Mouse (Mus musculus): ENCODE measurements around the gene Hivep1. TPM values are rescaled to one million over a fixed set of nuclear protein-coding genes. Genes with fewer than 3 reads are reported as not detected.

Hivep1 gene
- total RNA-seq, 2 experiments from 2014 or later: 23.8 to 25.9 TPM

- DNase-seq: no peak
Observed at GRCm38 (mm10) chr13:42112071-42112470, 60.2 kb downstream of the Hivep1 start.

DNA sequence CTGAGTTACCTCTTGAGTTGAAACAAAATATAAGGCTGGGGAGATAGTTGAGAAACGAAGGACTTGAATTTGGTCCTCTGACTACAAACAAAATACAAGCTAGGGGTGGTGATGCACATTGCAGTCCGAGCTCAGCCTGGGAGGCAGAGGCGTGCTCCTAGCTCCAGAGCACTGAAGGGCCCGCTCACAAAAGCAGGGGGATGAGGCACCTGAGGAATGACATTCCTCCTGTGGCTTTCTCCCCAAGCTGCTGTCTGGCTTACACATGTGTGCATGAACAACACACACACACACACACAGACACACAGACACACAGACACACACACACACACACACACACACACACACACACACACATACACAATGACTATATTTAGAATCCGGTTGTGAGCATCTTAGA, 60.9 kb downstream of the Hivep1 start:
- DNase-seq: no peak

DNA sequence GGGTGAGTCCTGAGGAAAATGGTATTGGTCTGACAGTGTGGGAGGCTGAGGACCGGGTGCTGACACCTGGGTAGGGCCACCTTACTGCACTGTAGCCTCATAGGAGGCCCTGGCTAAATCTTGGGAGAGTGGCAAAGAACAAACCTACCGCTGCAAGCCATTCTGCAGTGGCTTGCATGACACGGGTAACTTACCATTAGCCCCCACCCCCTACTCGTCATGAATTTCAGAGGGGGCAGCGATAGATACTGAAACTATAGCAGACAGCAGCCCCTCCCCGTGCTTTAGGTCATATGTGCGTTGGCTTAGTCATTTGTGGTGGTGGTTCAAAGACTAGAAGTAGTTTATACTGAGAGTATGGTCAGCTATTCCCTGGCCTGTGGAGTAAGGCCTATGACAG, 61.8 kb downstream of the Hivep1 start:
- DNase-seq: no peak

- DNase-seq: peak in 1 of 2 experiments; percentile 16
Observed at GRCm38 (mm10) chr13:42116301-42116700, 64.5 kb downstream of the Hivep1 start.

GRCm38 (mm10) chr13:42119062-42119461, 67.2 kb downstream of the Hivep1 start:
- no peak for DNase-seq

- no peak for DNase-seq
Observed at GRCm38 (mm10) chr13:42121106-42121776, 69.4 kb downstream of the Hivep1 start.

DNA sequence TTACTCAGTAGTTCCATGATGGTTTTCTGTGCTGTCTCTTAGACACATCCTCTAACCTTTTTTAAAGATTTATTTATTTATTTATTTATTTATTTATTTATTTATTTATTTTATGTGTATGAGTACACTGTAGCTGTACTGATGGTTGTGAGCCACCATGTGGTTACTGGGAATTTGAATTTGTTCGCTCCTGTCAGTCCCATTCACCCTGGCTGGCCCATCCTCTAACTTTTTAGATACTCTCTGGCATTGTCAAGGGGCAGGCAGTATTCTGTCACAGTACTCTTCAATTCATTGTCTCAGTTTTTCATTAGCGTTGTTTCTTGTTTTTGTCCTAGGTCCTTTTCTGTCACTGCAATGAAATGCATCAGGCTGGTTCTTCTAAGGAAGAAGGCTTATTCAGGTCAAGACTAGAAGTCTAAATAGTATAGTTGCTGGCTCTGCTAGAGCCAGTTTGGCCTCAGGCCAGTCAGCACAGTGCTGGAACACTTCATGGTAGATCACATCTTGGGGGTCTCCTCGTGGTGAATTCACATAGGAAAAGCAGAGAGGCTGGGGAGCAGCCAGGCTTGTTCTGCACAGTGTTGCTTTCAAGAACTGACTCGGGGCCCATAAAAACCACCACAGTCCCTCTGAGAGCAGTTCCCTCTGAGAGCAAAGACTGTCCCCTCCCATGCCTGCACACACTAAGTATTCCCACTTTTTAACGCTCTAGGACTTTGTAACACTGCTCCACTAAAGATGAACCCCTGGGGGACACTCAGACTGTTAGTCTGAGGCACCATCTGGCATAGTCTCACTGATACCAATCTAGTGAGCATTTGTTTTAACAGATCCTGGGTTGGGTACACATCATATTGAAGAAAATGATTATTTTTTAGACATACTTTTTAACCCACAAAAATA, 70.2 kb downstream of the Hivep1 start:
- no peak for DNase-seq

DNA sequence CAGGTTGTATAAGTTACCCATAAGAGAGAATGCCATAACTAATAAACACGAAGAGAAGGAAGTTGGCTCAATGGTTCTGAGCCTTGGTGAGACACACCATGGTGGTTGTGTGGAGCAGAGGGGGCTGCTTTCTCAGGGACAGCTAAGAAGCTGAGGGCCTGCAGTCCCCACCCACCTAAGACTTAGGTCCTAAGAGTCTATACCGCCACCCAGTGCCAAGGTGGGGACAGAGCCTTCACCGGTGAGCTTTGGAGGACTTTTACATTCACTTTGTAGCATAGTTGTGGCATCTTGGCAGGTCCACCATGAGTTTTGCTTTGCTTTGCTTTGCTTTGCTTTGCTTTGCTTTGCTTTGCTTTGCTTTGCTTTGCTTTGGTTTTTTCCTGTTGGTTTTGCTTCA, 92.8 kb downstream of the Hivep1 start:
- no peak for DNase-seq

GRCm38 (mm10) chr13:42149328-42150071, 97.7 kb downstream of the Hivep1 start:
- DNase-seq: no peak

DNA sequence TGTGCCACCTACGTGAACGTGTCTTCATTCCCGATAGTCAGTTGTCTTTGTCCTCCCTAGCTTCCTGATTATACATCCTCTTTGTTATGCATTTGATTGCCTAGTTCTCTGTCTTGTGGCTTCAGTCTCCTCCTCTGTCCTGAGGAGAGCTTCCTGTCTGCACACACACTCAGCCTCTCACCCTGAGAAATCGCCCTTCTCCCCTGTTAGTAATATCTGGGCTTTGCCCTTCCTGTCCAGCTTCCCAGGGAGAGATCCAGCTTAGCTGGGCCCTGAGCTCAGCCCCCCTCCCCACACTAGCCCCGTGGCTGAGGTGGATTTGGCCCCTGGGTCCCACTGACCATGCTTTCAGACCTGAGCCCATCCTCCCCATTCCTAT, 98.2 kb downstream of the Hivep1 start:
- DNase-seq: no peak

GRCm38 (mm10) chr13:42150462-42151127, 98.8 kb downstream of the Hivep1 start:
- peak; percentile 25 to 30 for DNase-seq

- no peak for DNase-seq
Observed at GRCm38 (mm10) chr13:42158259-42158658, 106.4 kb downstream of the Hivep1 start.

DNA sequence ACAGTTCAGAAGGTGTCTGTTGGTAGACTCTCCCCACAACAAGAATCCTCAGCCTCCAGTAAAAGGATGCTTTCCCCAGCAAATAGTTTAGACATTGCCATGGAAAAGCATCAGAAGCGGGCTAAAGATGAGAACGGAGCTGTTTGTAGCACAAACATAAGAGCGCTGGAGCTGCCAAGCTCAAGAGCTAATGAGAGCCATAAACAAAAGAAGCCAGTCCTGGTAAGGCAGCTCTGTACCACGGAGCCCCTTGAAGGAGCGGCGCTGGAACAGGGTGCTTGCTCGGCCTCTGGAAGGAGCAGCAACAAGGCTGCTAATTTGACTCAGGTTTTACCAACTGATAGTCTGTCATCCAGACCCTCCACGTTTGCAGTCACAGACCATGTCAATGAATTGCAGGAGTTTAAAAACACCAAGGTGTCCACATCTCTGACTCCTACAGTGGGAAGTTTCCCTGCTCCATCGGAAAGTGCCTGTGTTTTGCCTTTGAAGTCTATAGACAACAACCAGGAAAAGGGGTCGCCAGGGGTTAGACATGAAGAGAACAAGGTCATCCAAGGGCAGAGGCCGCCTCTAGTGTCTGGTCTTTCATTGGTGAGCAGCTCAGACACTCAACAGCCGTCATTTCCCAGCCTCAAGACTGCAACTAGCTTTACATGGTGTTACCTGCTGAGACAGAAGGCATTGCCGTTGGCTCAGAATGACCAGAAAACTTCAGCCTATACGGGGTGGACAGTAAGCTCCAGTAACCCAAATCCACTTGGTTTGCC, 107.8 kb downstream of the Hivep1 start:
- DNase-seq: no peak

DNA sequence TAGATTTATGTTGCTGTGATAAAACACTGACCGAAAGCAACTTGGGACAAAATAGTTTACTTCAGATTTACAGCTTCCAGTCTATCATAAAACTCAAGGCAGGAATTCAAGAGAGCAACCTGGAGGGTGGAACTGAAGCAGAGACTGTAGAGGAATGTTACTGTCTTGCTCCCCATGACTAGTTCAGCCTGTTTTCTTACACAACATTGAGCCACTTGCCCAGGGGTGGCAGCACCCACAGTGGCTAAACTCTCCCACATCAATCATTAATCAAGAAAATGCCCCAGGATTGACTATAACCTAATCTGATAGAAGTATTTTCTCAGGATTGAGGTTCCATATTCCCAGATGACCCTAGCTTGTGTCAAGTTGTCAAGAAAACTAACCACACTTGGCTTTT, 119.0 kb downstream of the Hivep1 start:
- no peak for DNase-seq

GRCm38 (mm10) chr13:42174827-42175420, 123.1 kb downstream of the Hivep1 start:
- DNase-seq: peak in 1 of 2 experiments; percentile 63

DNA sequence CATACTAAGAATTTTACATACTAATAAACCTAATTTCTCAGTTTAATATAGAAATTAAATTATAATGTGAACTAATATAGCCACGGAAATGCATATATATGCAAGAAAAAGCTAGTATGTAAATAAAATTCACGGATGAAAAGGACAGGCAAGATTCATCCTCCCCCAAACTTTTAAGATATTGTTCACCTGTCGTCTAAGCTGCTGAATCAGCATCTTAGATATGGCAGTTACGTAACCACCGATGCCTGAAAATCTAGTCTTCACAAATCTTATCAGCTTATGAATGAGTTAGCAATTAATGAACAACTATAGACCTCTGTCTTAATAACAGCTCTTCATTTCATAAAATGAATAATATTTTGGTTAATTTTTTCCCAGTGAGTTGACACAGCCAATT, 130.8 kb downstream of the Hivep1 start:
- no peak for DNase-seq

DNA sequence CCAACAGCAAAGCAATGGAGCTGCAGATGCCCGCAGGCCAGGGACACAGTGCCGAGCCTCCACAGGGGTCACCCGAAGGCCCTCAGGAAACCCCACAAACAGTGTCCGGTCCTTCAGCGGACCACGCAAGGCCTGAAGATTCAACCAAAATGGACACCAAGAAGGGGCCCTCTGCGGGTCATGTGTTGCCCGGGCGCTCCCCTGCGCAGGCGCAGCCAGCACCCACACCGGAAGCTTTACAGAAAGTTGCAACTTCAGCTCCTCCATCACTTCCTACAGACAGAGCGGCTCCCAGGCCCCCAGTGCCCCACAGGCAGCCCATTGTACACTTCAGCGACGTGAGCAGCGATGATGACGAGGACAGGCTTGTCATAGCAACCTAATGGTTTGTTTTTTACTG, 132.3 kb downstream of the Hivep1 start:
- no peak for DNase-seq

- no peak for DNase-seq
Observed at GRCm38 (mm10) chr13:42193016-42193415, 141.2 kb downstream of the Hivep1 start.

DNA sequence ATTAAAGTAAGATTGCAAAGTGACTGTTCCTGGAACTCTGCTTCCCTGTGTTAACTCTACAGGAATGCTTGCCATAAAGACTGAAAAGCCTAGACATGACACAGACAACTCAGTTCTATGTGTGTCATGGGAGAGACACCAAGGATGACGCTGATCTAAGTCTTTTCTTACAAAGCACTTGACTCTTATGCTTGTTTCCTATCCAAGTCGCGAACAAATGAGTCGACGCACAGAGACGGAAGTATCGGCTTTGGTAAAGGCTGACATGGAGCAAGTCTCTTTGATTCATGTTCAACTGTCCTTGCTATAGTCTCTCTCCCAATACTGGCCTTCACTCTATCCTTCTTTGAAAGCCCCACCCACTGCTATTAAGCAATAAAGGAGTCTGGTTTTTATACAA, 143.8 kb downstream of the Hivep1 start:
- no peak for DNase-seq

DNA sequence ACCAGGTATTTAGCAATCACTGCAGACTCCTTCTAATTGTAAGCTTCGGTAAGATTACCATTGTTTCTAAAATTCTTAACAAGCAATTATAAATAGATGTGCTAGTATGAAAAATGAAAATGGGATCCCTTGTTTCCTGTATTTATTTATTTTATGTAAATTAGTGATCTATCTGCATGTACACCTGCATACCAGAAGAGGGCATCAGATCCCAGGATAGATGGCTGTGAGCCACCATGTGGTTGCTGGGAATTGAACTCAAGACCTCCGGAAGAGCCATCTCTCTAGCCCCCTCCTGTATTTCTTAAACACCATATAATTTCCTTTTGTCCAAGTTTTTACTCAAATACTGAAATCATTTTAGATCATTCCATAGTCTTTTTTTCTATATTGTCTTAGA, 145.8 kb downstream of the Hivep1 start:
- DNase-seq: no peak

- no peak for DNase-seq
Observed at GRCm38 (mm10) chr13:42213556-42213955, 161.7 kb downstream of the Hivep1 start.

Measured in heart, adult 18-20 months (tissue).